Mouse (Mus musculus) lung, postnatal 0 days (tissue): ENCODE results near the gene Tsks. TPM values are rescaled to one million over a fixed set of nuclear protein-coding genes. Genes with fewer than 3 reads are reported as not detected.

Experiments
- ATAC-seq: fragments of 200-750 bp; cut with Nextera tagmentation; 2 replicates; pipeline ENCODE4 v1.8.0; 2017; ENCODE audit warnings: moderate library complexity
- DNase-seq: peaks from one replicate; pipeline ENCODE4 v3.0.0-alpha.2; 2016; ENCODE audit warnings: low spot score
- H3K27ac ChIP-seq: fragments of 300-500 bp; sonication (generic); 2 replicates; pipeline ENCODE4 v1.5.1; 2014; ENCODE audit warnings: antibody characterized with exemption, mild to moderate bottlenecking, low read length, mixed read lengths
- H3K27me3 ChIP-seq: fragments of 300-500 bp; sonication (generic); replicated peaks from 2 replicates; pipeline ENCODE4 v1.6.1; 2014; ENCODE audit warnings: low read length, mixed read lengths; ENCODE audit not compliant: insufficient read depth
- H3K36me3 ChIP-seq: fragments of 300-500 bp; sonication (generic); 2 replicates; pipeline ENCODE4 v1.6.1; 2014; ENCODE audit warnings: low read length, mixed read lengths; ENCODE audit not compliant: insufficient read depth
- H3K4me1 ChIP-seq: fragments of 300-500 bp; sonication (generic); 2 replicates; pipeline ENCODE4 v1.6.1; 2014; ENCODE audit warnings: antibody characterized with exemption, low read depth, low read length, mixed read lengths; ENCODE audit not compliant: insufficient read depth
- H3K4me2 ChIP-seq: fragments of 300-500 bp; sonication (generic); replicated peaks from 2 replicates; pipeline ENCODE4 v1.6.1; 2014; ENCODE audit warnings: low read depth, mild to moderate bottlenecking, low read length, moderate library complexity, mixed read lengths
- H3K4me3 ChIP-seq: fragments of 300-500 bp; sonication (generic); 2 replicates; pipeline ENCODE4 v1.5.1; 2014; ENCODE audit warnings: low read depth, low read length
- H3K9ac ChIP-seq: fragments of 300-500 bp; sonication (generic); replicated peaks from 2 replicates; pipeline ENCODE4 v1.6.1; 2014; ENCODE audit warnings: low read depth, mild to moderate bottlenecking
- H3K9me3 ChIP-seq: fragments of 300-500 bp; sonication (generic); 2 replicates; pipeline ENCODE4 v1.6.1; 2016; ENCODE audit warnings: low read length, mixed read lengths
- CTCF ChIP-seq: IDR thresholded peaks from 2 replicates; pipeline ENCODE4 v1.5.1; 2016; ENCODE audit warnings: antibody characterized with exemption, mild to moderate bottlenecking
- EP300 ChIP-seq: IDR thresholded peaks from 2 replicates; pipeline ENCODE4 v1.6.1; 2016; ENCODE audit warnings: antibody characterized with exemption, mild to moderate bottlenecking, control low read depth
- WGBS: fragments of 180-500 bp; shearing (Covaris S2); extraction: QIAGEN DNeasy Blood & Tissue Kit; methylation state at CpG from one replicate; pipeline ENCODE4 v1.1.7; 2014; 5-methylcytosine and 5-hydroxymethylcytosine counted together
- polyA plus RNA-seq: library from polyadenylated mRNA; unstranded; fragments of >200 nt; fragmentation: Nextera tagmentation; extraction: Ambion mirVana; gene quantifications from 2 replicates; pipeline ENCODE4 v1.2.1, GENCODE M21; 2015

Gene Tsks
- polyA plus RNA-seq, 1 experiment from 2014 or later, result 0.44 TPM

GRCm38 (mm10) chr7:44916191-44916590 lies 26.8 kb upstream of the Tsks start:
- Histone ChIP-seq H3K36me3 (peaks cover 4% of the 10 kb centered on the region; the same call in 1 of the 2 replicates), H3K4me1 (0 out of 2 replicates have a peak, but pooled peaks cover 7% of the 10 kb centered on the region), H3K27ac (no peak overlapping the region), H3K4me3 (no peak overlapping the region), H3K9ac (no peak overlapping the region), H3K27me3 (no peaks in the 10 kb centered on the region), H3K9me3 (no peaks in the 10 kb centered on the region), H3K4me2 (no peak overlapping the region)
- TF ChIP-seq EP300, result no peak
- TF ChIP-seq CTCF, result no peak
- no peak for ATAC-seq
- DNase-seq, result no peak
- 72% methylated on average over 6 of the region's 6 CpGs for WGBS

DNA sequence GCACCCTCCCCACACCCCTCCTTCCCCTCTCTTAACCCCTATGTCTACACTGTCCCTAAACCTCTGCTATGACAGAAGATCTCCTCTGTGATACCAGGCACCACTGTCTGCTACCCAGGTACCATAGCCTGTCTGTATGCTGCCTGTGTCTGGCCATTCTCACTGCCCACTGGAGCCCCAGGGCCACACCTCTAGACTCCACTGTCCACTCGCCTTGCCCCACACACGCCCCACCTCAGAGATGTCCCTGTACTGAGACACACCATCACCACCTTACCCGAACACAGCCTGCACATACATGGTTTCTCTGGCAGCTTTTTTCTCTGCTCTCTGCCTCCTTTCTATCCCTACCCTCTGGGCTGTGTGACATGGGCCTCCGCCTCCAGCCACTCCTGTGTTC lies 26.1 kb upstream of the Tsks start:
- DNase-seq, result no peak
- H3K27me3 ChIP-seq, result no peaks in the 10 kb centered on the region
- H3K4me2 ChIP-seq, result no peak overlapping the region
- H3K4me1 ChIP-seq, result 0 out of 2 replicates have a peak, but pooled peaks cover 7% of the 10 kb centered on the region
- TF ChIP-seq CTCF, result no peak
- TF ChIP-seq EP300, result no peak
- H3K27ac ChIP-seq, result peak overlapping the region; percentile 57; the same call in 1 of the 2 replicates
- WGBS, result 88% methylated on average over 4 of the region's 4 CpGs
- H3K36me3 ChIP-seq, result no peaks in the 10 kb centered on the region; the same call in 1 of the 2 replicates
- peak; percentile 70 for ATAC-seq
- no peaks in the 10 kb centered on the region for H3K9me3 ChIP-seq
- no peak overlapping the region for H3K9ac ChIP-seq
- no peak overlapping the region for H3K4me3 ChIP-seq

DNA sequence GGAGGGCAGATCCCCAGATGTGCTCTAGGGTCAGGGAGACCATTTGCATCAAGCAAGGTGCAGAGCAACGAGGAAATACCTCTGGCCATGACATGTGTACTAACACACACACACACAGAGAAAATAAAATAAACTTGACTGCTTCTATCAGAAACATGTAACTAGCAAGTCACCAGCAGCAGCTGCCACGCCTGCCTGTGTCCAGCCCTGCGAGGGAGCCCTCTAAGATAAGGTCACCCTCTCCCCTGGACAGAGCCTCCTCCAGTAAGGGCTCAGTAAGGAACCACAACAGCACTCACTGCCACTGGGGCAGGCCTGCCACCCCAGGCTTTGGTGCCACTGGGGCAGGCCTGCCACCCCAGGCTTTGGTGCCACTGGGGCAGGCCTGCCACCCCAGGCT lies 24.8 kb upstream of the Tsks start:
- Histone ChIP-seq H3K27ac (0 out of 2 replicates have a peak overlapping the region, but pooled peaks have one; percentile 38), H3K27me3 (no peaks in the 10 kb centered on the region), H3K4me1 (0 out of 2 replicates have a peak, but pooled peaks cover 7% of the 10 kb centered on the region), H3K9me3 (no peaks in the 10 kb centered on the region), H3K9ac (no peak overlapping the region), H3K4me2 (no peak overlapping the region), H3K4me3 (no peak overlapping the region), H3K36me3 (no peaks in the 10 kb centered on the region; the same call in 1 of the 2 replicates)
- 42% methylated on average over 3 of the region's 3 CpGs for WGBS
- no peak for TF ChIP-seq EP300
- TF ChIP-seq CTCF, result no peak
- DNase-seq (no peak), ATAC-seq (0 out of 2 replicates have a peak, but pooled peaks have one; percentile 20)

DNA sequence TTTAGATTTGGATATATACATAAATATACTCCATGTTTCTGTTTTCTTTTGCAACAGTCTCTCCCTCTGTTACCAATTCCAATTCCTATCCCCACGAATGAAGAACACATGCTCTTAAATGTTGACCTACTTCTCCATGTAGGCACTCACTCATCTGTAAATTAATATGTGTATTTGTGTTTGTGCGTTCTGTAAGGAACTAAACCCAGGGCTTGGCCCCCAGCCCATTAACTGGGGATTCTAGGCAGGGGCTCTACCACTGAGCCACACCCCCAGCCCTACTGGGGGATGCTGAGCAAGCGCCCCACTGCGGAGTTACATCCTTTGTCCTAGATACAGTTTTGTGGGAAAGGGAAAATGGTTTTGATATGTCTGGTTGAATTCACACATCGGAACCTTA lies 23.9 kb upstream of the Tsks start:
- WGBS, result 89% methylated on average over 5 of the region's 5 CpGs
- ATAC-seq (no peak), DNase-seq (no peak)
- Histone ChIP-seq H3K9me3 (no peaks in the 10 kb centered on the region), H3K4me3 (no peak overlapping the region), H3K4me1 (0 out of 2 replicates have a peak, but pooled peaks cover 7% of the 10 kb centered on the region), H3K4me2 (no peak overlapping the region), H3K27me3 (no peaks in the 10 kb centered on the region), H3K27ac (no peak overlapping the region), H3K36me3 (no peaks in the 10 kb centered on the region; the same call in 1 of the 2 replicates), H3K9ac (no peak overlapping the region)
- TF ChIP-seq CTCF (no peak), EP300 (no peak)

GRCm38 (mm10) chr7:44922530-44922929 lies 20.5 kb upstream of the Tsks start:
- TF ChIP-seq CTCF, result no peak
- no peak for TF ChIP-seq EP300
- ATAC-seq (no peak), DNase-seq (no peak)
- H3K9me3 ChIP-seq, result no peaks in the 10 kb centered on the region
- 0 out of 2 replicates have a peak, but pooled peaks cover under 1% of the 10 kb centered on the region for H3K4me1 ChIP-seq
- no peaks in the 10 kb centered on the region for H3K36me3 ChIP-seq
- no peaks in the 10 kb centered on the region for H3K27me3 ChIP-seq
- H3K4me2 ChIP-seq, result no peak overlapping the region
- H3K27ac ChIP-seq, result no peak overlapping the region
- H3K9ac ChIP-seq, result no peak overlapping the region
- H3K4me3 ChIP-seq, result no peak overlapping the region

DNA sequence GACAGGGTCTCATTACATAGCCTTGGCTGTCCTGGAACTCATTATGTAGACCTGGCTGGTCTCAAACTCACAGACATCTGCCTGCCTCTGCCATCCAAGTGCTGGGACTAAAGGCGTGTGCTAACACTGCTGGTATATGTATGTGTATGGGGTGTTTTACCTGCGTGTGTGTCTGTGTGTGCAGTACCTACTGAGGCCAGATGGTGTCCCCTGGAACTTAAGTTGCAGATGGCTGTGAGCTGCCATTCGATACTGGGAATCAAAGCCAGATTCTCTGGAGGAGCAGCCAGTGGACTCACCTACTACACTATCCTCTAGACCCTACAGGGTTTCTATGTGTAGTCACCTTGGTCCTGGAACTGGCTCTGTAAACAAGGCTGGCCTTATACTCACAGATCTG lies 17.5 kb upstream of the Tsks start:
- TF ChIP-seq EP300 (no peak), CTCF (peak; percentile 76)
- no peak overlapping the region for H3K4me3 ChIP-seq
- H3K27me3 ChIP-seq, result no peaks in the 10 kb centered on the region
- no peaks in the 10 kb centered on the region for H3K36me3 ChIP-seq
- H3K4me1 ChIP-seq, result peaks cover 9% of the 10 kb centered on the region
- ATAC-seq (no peak), DNase-seq (peak; percentile 46)
- no peak overlapping the region for H3K27ac ChIP-seq
- H3K9me3 ChIP-seq, result no peaks in the 10 kb centered on the region
- no peak overlapping the region for H3K4me2 ChIP-seq
- H3K9ac ChIP-seq, result no peak overlapping the region
- 68% methylated on average over 3 of the region's 3 CpGs for WGBS

- Histone ChIP-seq H3K9me3 (no peaks in the 10 kb centered on the region), H3K4me3 (peak overlapping the region; percentile 83), H3K4me2 (peak overlapping the region; percentile 54), H3K9ac (peak overlapping the region; percentile 79), H3K27ac (no peak overlapping the region), H3K27me3 (no peaks in the 10 kb centered on the region), H3K36me3 (no peaks in the 10 kb centered on the region), H3K4me1 (peaks cover 9% of the 10 kb centered on the region)
- no peak for ATAC-seq
- TF ChIP-seq CTCF, result no peak
- no peak for DNase-seq
- 0% methylated on average over 1 of the region's 1 CpGs for WGBS
Measured at GRCm38 (mm10) chr7:44928570-44928969, 14.4 kb upstream of the Tsks start.
